Mouse (Mus musculus) lung, postnatal 0 days (tissue): ENCODE measurements around the gene Lrrfip2. TPM values are rescaled to one million over a fixed set of nuclear protein-coding genes. Genes with fewer than 3 reads are reported as not detected.

ENCODE experiments used
- ATAC-seq: fragments of 200-750 bp; cut with Nextera tagmentation; 2 replicates; pipeline ENCODE4 v1.8.0; 2017; ENCODE audit warnings: moderate library complexity
- DNase-seq: peaks from one replicate; pipeline ENCODE4 v3.0.0-alpha.2; 2016; ENCODE audit warnings: low spot score
- H3K27ac ChIP-seq: fragments of 300-500 bp; sonication (generic); 2 replicates; pipeline ENCODE4 v1.5.1; 2014; ENCODE audit warnings: antibody characterized with exemption, mild to moderate bottlenecking, low read length, mixed read lengths
- H3K27me3 ChIP-seq: fragments of 300-500 bp; sonication (generic); replicated peaks from 2 replicates; pipeline ENCODE4 v1.6.1; 2014; ENCODE audit warnings: low read length, mixed read lengths; ENCODE audit not compliant: insufficient read depth
- H3K36me3 ChIP-seq: fragments of 300-500 bp; sonication (generic); 2 replicates; pipeline ENCODE4 v1.6.1; 2014; ENCODE audit warnings: low read length, mixed read lengths; ENCODE audit not compliant: insufficient read depth
- H3K4me1 ChIP-seq: fragments of 300-500 bp; sonication (generic); 2 replicates; pipeline ENCODE4 v1.6.1; 2014; ENCODE audit warnings: antibody characterized with exemption, low read depth, low read length, mixed read lengths; ENCODE audit not compliant: insufficient read depth
- H3K4me2 ChIP-seq: fragments of 300-500 bp; sonication (generic); replicated peaks from 2 replicates; pipeline ENCODE4 v1.6.1; 2014; ENCODE audit warnings: low read depth, mild to moderate bottlenecking, low read length, moderate library complexity, mixed read lengths
- H3K4me3 ChIP-seq: fragments of 300-500 bp; sonication (generic); 2 replicates; pipeline ENCODE4 v1.5.1; 2014; ENCODE audit warnings: low read depth, low read length
- H3K9ac ChIP-seq: fragments of 300-500 bp; sonication (generic); replicated peaks from 2 replicates; pipeline ENCODE4 v1.6.1; 2014; ENCODE audit warnings: low read depth, mild to moderate bottlenecking
- H3K9me3 ChIP-seq: fragments of 300-500 bp; sonication (generic); 2 replicates; pipeline ENCODE4 v1.6.1; 2016; ENCODE audit warnings: low read length, mixed read lengths
- CTCF ChIP-seq: IDR thresholded peaks from 2 replicates; pipeline ENCODE4 v1.5.1; 2016; ENCODE audit warnings: antibody characterized with exemption, mild to moderate bottlenecking
- EP300 ChIP-seq: IDR thresholded peaks from 2 replicates; pipeline ENCODE4 v1.6.1; 2016; ENCODE audit warnings: antibody characterized with exemption, mild to moderate bottlenecking, control low read depth
- WGBS: fragments of 180-500 bp; shearing (Covaris S2); extraction: QIAGEN DNeasy Blood & Tissue Kit; methylation state at CpG from one replicate; pipeline ENCODE4 v1.1.7; 2014; 5-methylcytosine and 5-hydroxymethylcytosine counted together
- polyA plus RNA-seq: library from polyadenylated mRNA; unstranded; fragments of >200 nt; fragmentation: Nextera tagmentation; extraction: Ambion mirVana; gene quantifications from 2 replicates; pipeline ENCODE4 v1.2.1, GENCODE M21; 2015

Gene Lrrfip2
- polyA plus RNA-seq, 1 experiment from 2014 or later = 54.2 TPM

- Histone ChIP-seq H3K27ac (no peak overlapping the region), H3K4me3 (no peak overlapping the region), H3K9me3 (no peaks in the 10 kb centered on the region), H3K4me2 (peak overlapping the region; percentile 32), H3K27me3 (no peaks in the 10 kb centered on the region), H3K4me1 (peaks cover 26% of the 10 kb centered on the region; the same call in 1 of the 2 replicates), H3K36me3 (no peaks in the 10 kb centered on the region), H3K9ac (peak overlapping the region; percentile 2; the same call in 1 of the 2 replicates)
- DNase-seq = peak; percentile 32
- TF ChIP-seq EP300 (0 out of 2 replicates have a peak, but pooled peaks have one; percentile 12), CTCF (no peak)
- ATAC-seq = no peak
- WGBS = 24% methylated on average over 1 of the region's 1 CpGs
These were observed 157.8 kb downstream of the Lrrfip2 start for GRCm38 (mm10) chr9:111275156-111275555.

Other genes with a start within 250 kb of the Lrrfip2 start
- gene Als2cl, start 237.7 kb upstream of the Lrrfip2 start, polyA plus RNA-seq = 13.5 and 14.4 TPM in 2 replicates
- 3.6 and 4.0 TPM in 2 replicates for gene Tmie, start 237.5 kb upstream of the Lrrfip2 start, polyA plus RNA-seq
- gene Fam240a, start 200.7 kb upstream of the Lrrfip2 start, polyA plus RNA-seq = not detected in 2 replicates
- gene Tdgf1, start 171.4 kb upstream of the Lrrfip2 start, polyA plus RNA-seq = 0.19 and 0.20 TPM in 2 replicates
- gene Lrrc2, start 166.0 kb upstream of the Lrrfip2 start, polyA plus RNA-seq = 1.6 and 2.2 TPM in 2 replicates
- gene Rtp3, start 127.0 kb upstream of the Lrrfip2 start, polyA plus RNA-seq = 1.7 and 3.0 TPM in 2 replicates
- gene Ltf, start 98.3 kb upstream of the Lrrfip2 start, polyA plus RNA-seq = 11.3 and 16.1 TPM in 2 replicates
- 43.5 and 49.0 TPM in 2 replicates for gene Ccrl2, start 60.1 kb upstream of the Lrrfip2 start, polyA plus RNA-seq
- gene Mlh1, start 154.2 kb downstream of the Lrrfip2 start, polyA plus RNA-seq = 13.1 and 14.2 TPM in 2 replicates
- 10.5 and 11.4 TPM in 2 replicates for gene Epm2aip1, start 154.3 kb downstream of the Lrrfip2 start, polyA plus RNA-seq
- gene Trank1, start 194.1 kb downstream of the Lrrfip2 start, polyA plus RNA-seq = 0.02 and 0.08 TPM in 2 replicates